Mouse (Mus musculus) myocyte (in vitro differentiated cells): Measurements from ENCODE around the gene Tcfl5.

ENCODE experiments used
- E2F4 ChIP-seq: IDR thresholded peaks from one replicate; pipeline ENCODE4 v1.6.1; 2011; ENCODE audit warnings: mild to moderate bottlenecking, control low read depth, moderate library complexity; ENCODE audit not compliant: insufficient read depth
- MAX ChIP-seq: IDR thresholded peaks from one replicate; pipeline ENCODE4 v1.6.1; 2011; ENCODE audit warnings: low read depth, mild to moderate bottlenecking, control low read depth
- POLR2A ChIP-seq: IDR thresholded peaks from one replicate; pipeline ENCODE4 v1.6.1; 2011; ENCODE audit warnings: low read depth, mild to moderate bottlenecking, control low read depth, moderate library complexity; ENCODE audit not compliant: insufficient read length
- POLR2AphosphoS2 ChIP-seq: IDR thresholded peaks from one replicate; pipeline ENCODE4 v1.6.1; 2011; ENCODE audit warnings: low read depth, control low read depth; ENCODE audit not compliant: insufficient read length
- TCF12 ChIP-seq: IDR thresholded peaks from one replicate; pipeline ENCODE4 v1.6.1; 2011; ENCODE audit warnings: mild to moderate bottlenecking, control low read depth; ENCODE audit not compliant: poor library complexity, insufficient read depth, severe bottlenecking
- TCF3 ChIP-seq: IDR thresholded peaks from one replicate; pipeline ENCODE4 v1.6.1; 2011; ENCODE audit warnings: low read depth, control low read depth; ENCODE audit not compliant: insufficient read length
- USF1 ChIP-seq: IDR thresholded peaks from one replicate; pipeline ENCODE4 v1.6.1; 2011; ENCODE audit warnings: low read depth, mild to moderate bottlenecking, control low read depth, moderate library complexity

DNA sequence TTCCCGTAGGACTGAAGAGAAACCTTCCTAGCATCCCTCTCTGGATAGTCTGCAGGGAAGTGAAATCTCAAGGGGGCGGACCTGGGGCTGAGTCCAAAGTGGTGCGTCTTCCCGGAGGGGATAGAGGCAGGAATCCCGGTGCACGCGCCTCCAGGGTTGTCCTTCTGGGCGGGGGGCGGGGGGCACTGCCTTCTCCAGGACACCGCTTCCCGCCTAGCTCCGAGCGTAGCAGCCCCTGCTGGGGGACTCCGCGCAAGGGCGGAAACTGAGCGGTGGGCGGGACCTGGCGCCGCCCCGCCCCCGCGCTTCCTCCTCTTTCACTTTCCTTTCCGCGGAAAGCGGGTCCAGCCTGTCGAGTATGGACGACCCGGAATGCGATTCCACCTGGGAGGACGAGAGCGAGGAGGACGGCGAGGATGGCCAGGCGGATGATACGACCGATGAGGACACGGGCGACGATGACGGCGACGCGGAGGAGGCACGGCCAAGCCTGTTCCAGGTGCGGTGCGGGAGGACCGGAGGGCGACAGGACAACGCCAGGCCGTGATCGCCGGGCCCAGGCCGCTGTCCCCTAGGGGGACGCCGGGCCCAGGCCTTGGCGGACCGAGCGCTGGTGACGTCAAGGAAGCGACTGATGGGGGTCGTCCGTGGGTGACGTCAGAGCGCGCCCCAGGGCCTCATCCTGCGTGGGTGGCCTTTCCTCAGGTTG is 53.2 kb downstream of the Tcfl5 start, which contains the start of gene Ogfr:
- TF ChIP-seq TCF12 (no peak), POLR2A (peak; percentile 80), MAX (no peak), TCF3 (no peak), USF1 (no peak), POLR2AphosphoS2 (peak; percentile 67), E2F4 (no peak)
